Mouse (Mus musculus): ENCODE results near the gene Tnk2. TPM values are rescaled to one million over a fixed set of nuclear protein-coding genes. Genes with fewer than 3 reads are reported as not detected.

Gene Tnk2
- total RNA-seq, 1 experiment = 47.1 TPM

- Histone ChIP-seq H3K36me3 (ENCODE audit: control insufficient read depth, insufficient read depth, low read length, poor library complexity, severe bottlenecking) (peaks cover 10% of the 10 kb centered on the region; the same call in 1 of the 2 replicates), H3K9ac (ENCODE audit: insufficient read depth, low read depth, low read length, poor library complexity, severe bottlenecking) (no peak overlapping the region), H3K9me3 (ENCODE audit: control insufficient read depth, insufficient read depth, low read depth, low read length) (no peaks in the 10 kb centered on the region), H3K27ac (ENCODE audit: insufficient read depth, low read depth, low read length, poor library complexity, severe bottlenecking) (no peak overlapping the region), H3K4me3 (ENCODE audit: insufficient read depth in 1 of 2, low read depth in 1 of 2, low read length in 2 of 2, poor library complexity in 1 of 2, severe bottlenecking in 1 of 2) (no peak overlapping the region), H3K4me1 (ENCODE audit: control insufficient read depth in 2 of 2, insufficient read depth in 2 of 2, low read length in 2 of 2, poor library complexity in 1 of 2) (peaks cover 12 to 48% of the 10 kb centered on the region in 2 experiments)
- no peak for DNase-seq (ENCODE audit: low read depth, low spot score)
- TF ChIP-seq HCFC1 (IDR thresholded peaks at IDR 0.05; ENCODE audit: borderline replicate concordance, insufficient read depth, low read length) (no peak), CHD2 (IDR thresholded peaks at IDR 0.05; ENCODE audit: low read depth, low read length) (no peak), ZNF384 (IDR thresholded peaks at IDR 0.05; ENCODE audit: low read depth, low read length) (no peak), ZC3H11A (IDR thresholded peaks at IDR 0.05; ENCODE audit: borderline replicate concordance, low read depth, low read length) (no peak), MAFK (IDR thresholded peaks at IDR 0.05; ENCODE audit: insufficient read depth, low read depth, low read length) (no peak)
- in situ Hi-C loops (cut with MboI; ENCODE audit: low sequenced_read_pairs in 2 of 2, unreplicated experiment in 2 of 2) = no loop called here
These were observed 16.4 kb downstream of the Tnk2 start for GRCm38 (mm10) chr16:32660095-32660494.

GRCm38 (mm10) chr16:32660557-32661321, 17.1 kb downstream of the Tnk2 start:
- peaks cover 13 to 53% of the 10 kb centered on the region in 2 experiments for H3K4me1 ChIP-seq (ENCODE audit: control insufficient read depth in 2 of 2, insufficient read depth in 2 of 2, low read length in 2 of 2, poor library complexity in 1 of 2)

GRCm38 (mm10) chr16:32661493-32661921, 17.8 kb downstream of the Tnk2 start:
- H3K4me3 ChIP-seq (ENCODE audit: insufficient read depth in 1 of 2, low read depth in 1 of 2, low read length in 2 of 2, poor library complexity in 1 of 2, severe bottlenecking in 1 of 2) = no peak overlapping the region
- peaks cover 12 to 53% of the 10 kb centered on the region in 2 experiments for H3K4me1 ChIP-seq (ENCODE audit: control insufficient read depth in 2 of 2, insufficient read depth in 2 of 2, low read length in 2 of 2, poor library complexity in 1 of 2)
- TF ChIP-seq MAFK (IDR thresholded peaks at IDR 0.05; ENCODE audit: insufficient read depth, low read depth, low read length) (no peak), CHD2 (IDR thresholded peaks at IDR 0.05; ENCODE audit: low read depth, low read length) (no peak), ZC3H11A (IDR thresholded peaks at IDR 0.05; ENCODE audit: borderline replicate concordance, low read depth, low read length) (no peak), HCFC1 (IDR thresholded peaks at IDR 0.05; ENCODE audit: borderline replicate concordance, insufficient read depth, low read length) (no peak), ZNF384 (IDR thresholded peaks at IDR 0.05; ENCODE audit: low read depth, low read length) (no peak)
- H3K36me3 ChIP-seq (ENCODE audit: control insufficient read depth, insufficient read depth, low read length, poor library complexity, severe bottlenecking) = peaks cover 10% of the 10 kb centered on the region; the same call in 1 of the 2 replicates
- DNase-seq (ENCODE audit: low read depth, low spot score) = no peak
- no peaks in the 10 kb centered on the region for H3K9me3 ChIP-seq (ENCODE audit: control insufficient read depth, insufficient read depth, low read depth, low read length)
- no peak overlapping the region for H3K27ac ChIP-seq (ENCODE audit: insufficient read depth, low read depth, low read length, poor library complexity, severe bottlenecking)
- in situ Hi-C loops (cut with MboI; ENCODE audit: low sequenced_read_pairs in 2 of 2, unreplicated experiment in 2 of 2) = no loop called here
- no peak overlapping the region; the same call in 1 of the 2 replicates for H3K9ac ChIP-seq (ENCODE audit: insufficient read depth, low read depth, low read length, poor library complexity, severe bottlenecking)

More at GRCm38 (mm10) chr16:32660557-32661321, 17.1 kb downstream of the Tnk2 start:
- in situ Hi-C loops (cut with MboI; ENCODE audit: low sequenced_read_pairs in 2 of 2, unreplicated experiment in 2 of 2) = no loop called here
- peaks cover 10% of the 10 kb centered on the region; the same call in 1 of the 2 replicates for H3K36me3 ChIP-seq (ENCODE audit: control insufficient read depth, insufficient read depth, low read length, poor library complexity, severe bottlenecking)
- H3K4me3 ChIP-seq (ENCODE audit: insufficient read depth in 1 of 2, low read depth in 1 of 2, low read length in 2 of 2, poor library complexity in 1 of 2, severe bottlenecking in 1 of 2) = no peak overlapping the region
- no peaks in the 10 kb centered on the region for H3K9me3 ChIP-seq (ENCODE audit: control insufficient read depth, insufficient read depth, low read depth, low read length)
- 0 out of 2 replicates have a peak overlapping the region, but pooled peaks have one; percentile 23 for H3K9ac ChIP-seq (ENCODE audit: insufficient read depth, low read depth, low read length, poor library complexity, severe bottlenecking)
- H3K27ac ChIP-seq (ENCODE audit: insufficient read depth, low read depth, low read length, poor library complexity, severe bottlenecking) = no peak overlapping the region
- no peak for DNase-seq (ENCODE audit: low read depth, low spot score)
- no peak for TF ChIP-seq ZNF384 (IDR thresholded peaks at IDR 0.05; ENCODE audit: low read depth, low read length)
- no peak for TF ChIP-seq CHD2 (IDR thresholded peaks at IDR 0.05; ENCODE audit: low read depth, low read length)
- TF ChIP-seq ZC3H11A (IDR thresholded peaks at IDR 0.05; ENCODE audit: borderline replicate concordance, low read depth, low read length) = no peak
- no peak for TF ChIP-seq HCFC1 (IDR thresholded peaks at IDR 0.05; ENCODE audit: borderline replicate concordance, insufficient read depth, low read length)
- TF ChIP-seq MAFK (IDR thresholded peaks at IDR 0.05; ENCODE audit: insufficient read depth, low read depth, low read length) = no peak

GRCm38 (mm10) chr16:32662372-32662771, 18.7 kb downstream of the Tnk2 start:
- Histone ChIP-seq H3K9ac (ENCODE audit: insufficient read depth, low read depth, low read length, poor library complexity, severe bottlenecking) (no peak overlapping the region), H3K4me3 (ENCODE audit: insufficient read depth in 1 of 2, low read depth in 1 of 2, low read length in 2 of 2, poor library complexity in 1 of 2, severe bottlenecking in 1 of 2) (no peak overlapping the region), H3K4me1 (ENCODE audit: control insufficient read depth in 2 of 2, insufficient read depth in 2 of 2, low read length in 2 of 2, poor library complexity in 1 of 2) (peaks cover 8 to 54% of the 10 kb centered on the region in 2 experiments; a peak in 3 of 4 replicates), H3K36me3 (ENCODE audit: control insufficient read depth, insufficient read depth, low read length, poor library complexity, severe bottlenecking) (peaks cover 10% of the 10 kb centered on the region; the same call in 1 of the 2 replicates), H3K27ac (ENCODE audit: insufficient read depth, low read depth, low read length, poor library complexity, severe bottlenecking) (no peak overlapping the region), H3K9me3 (ENCODE audit: control insufficient read depth, insufficient read depth, low read depth, low read length) (no peaks in the 10 kb centered on the region)
- TF ChIP-seq ZNF384 (IDR thresholded peaks at IDR 0.05; ENCODE audit: low read depth, low read length) = no peak
- TF ChIP-seq ZC3H11A (IDR thresholded peaks at IDR 0.05; ENCODE audit: borderline replicate concordance, low read depth, low read length) = no peak
- in situ Hi-C loops (cut with MboI; ENCODE audit: low sequenced_read_pairs in 2 of 2, unreplicated experiment in 2 of 2) = no loop called here
- no peak for DNase-seq (ENCODE audit: low read depth, low spot score)

Measured in ES-E14 (cell line).